Mouse (Mus musculus) adrenal gland (tissue): Measurements from ENCODE around the gene Agl.

Experiments used
- intact Hi-C: fragments of 180-260 bp; cut with DNase I; formaldehyde crosslinking; loops from one replicate; pipeline ENCODE4 v1.15.1; 2025
- long read RNA-seq, 2 experiments: library from polyadenylated mRNA; unstranded; transcript quantifications; one replicate each; pipeline ENCODE4 v2.0.0; 2020; ENCODE audit warnings: borderline replicate concordance in 1 of 2; ENCODE audit not compliant: insufficient replicate concordance in 1 of 2

The Agl gene
- long read RNA-seq, experiment 1, full-length matches to known transcripts: 2 of 13 reads
- long read RNA-seq, experiment 1, partial matches to known transcripts: 9 of 13 reads
- long read RNA-seq, experiment 1, other reads (novel, unspliced or antisense): 2 of 13 reads
- long read RNA-seq, experiment 2, partial matches to known transcripts: 13 of 13 reads
- long read RNA-seq, experiment 2, other reads (novel, unspliced or antisense): 0 of 13 reads

DNA sequence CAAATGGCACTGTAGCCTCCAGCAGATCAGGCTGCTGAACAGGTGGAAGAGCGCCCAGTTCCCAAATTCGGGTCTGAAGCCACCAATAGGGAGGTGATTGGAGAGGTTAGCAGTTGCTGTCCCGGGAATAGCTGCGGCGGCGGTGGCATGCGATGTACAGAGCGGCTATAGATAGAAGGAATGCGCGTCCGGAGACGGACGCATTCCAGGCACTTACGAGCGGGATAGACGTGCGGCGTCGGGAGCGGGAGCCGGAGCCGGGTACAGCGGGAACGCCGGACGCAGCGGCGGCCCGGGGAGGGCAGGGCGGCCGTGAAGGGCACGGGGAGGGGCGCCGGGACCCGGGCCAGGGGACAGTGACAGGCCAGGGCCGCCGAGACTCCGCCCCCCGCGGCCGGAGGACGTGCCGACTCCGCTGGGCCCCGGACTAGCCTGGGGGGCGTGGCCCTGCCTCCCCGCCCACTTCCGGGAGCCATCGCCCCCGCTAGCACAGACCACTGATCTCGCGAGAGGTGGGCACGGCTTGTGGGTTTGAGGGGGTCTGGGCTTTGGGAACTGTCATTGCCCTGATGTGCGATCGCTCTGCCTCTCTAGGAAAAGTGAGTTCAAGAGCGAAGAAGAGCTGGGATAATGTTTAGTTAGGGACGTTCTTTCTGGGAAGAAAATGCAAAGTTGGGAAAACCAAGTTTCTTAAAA, at the start of gene Agl:
Gene Agl, minus strand, starts transcription at position 356 of the 696 bp plus-strand sequence.
- intact Hi-C loops: no loop called here

DNA sequence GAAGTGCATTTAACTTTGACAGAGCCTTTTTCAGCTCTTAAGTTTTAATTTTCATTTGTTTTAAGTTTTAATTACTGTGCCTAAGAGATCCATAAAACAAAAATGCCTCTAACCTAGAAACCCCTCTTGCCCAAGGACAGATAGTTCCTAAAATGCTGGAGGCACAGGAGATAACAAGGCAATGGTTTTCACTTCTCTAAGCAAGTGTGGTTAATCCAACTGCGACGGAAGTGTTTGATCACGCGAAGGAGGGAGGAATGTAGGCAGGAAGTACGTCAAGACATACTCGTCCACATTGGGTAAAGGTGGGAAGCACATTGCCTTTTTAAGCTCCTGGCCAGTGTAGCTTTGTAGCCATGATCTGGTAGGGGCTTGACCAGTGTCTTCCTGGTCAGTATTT, 49.6 kb upstream of the Agl start:
- intact Hi-C loops: no loop called here

DNA sequence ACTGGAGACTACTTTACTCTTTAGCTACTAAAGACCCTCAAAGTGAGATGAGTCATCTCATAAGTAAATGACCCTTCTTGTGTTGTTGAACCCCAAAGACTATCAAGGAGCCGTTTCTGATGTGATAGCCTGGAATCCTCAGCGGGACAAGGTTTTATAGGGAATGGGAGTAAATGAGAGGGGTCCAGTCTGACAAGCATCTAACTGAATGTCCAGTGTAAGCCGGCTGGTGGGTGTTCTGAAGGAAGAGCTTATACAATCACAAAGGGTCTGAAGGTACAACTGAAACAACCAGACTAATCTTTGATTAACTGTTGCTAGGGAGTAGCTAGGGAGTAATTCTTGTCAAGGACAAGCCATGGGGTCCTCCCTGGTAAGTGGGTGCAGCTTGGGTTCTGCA, 44.5 kb upstream of the Agl start:
- intact Hi-C loops: no loop called here

DNA sequence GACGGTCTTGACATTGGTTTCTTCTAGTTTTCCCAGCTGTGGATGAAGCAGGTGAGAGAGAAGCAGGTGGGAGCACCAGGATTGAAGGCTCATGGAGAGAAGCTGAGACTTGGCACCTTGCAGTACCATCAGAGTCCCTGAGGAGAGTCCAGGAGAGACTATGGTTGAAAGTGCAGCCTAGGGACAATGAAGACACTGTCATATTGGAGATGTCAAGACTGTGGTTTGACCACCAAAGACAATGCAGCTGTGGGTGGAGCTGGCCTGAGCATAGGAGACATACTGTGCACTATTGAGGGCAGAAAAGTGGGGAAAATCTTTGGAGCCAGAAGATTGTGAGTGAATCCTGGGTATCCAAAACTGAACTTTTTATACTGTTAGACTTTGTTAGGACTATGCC, 42.4 kb upstream of the Agl start:
- intact Hi-C loops: no loop called here

DNA sequence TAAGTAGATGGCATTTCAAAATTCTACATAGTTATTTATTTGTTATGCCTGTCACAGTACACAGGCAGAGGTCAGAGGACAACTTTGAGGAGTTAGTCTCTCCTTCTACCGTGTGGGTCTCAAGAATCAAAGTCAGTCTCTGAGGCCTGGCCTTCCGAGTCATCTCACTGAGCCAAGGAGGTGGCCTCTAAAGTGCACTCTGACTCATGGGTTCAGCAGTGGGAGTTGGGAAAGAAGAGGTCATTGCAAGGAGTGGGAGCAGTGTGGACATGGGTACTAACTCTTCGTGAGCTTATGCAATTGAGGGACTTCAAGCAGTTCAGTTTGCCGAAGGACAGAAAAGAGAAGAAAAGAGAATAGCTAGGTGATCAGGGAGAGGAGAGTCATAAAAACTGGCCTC, 41.0 kb upstream of the Agl start:
- intact Hi-C loops: no loop called here

DNA sequence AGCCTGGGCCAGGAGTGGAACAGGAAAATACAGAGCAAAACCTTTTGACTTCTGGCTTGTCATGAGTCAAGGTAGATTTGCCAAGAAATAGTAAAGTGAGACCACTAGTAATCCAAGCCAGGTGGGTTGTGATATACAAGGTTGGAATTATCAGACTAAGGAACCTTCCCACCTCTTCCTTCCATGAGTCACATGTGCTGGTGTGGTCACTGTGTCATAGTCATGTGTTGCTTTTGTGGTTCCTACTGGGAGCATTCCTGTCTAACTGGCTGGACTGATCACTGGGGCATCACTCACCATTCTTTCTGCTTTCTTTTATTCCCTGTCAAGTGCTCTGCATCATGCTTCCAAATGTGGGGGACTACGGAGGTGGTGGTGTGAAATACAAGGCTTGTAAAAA, 40.1 kb upstream of the Agl start:
- intact Hi-C loops: no loop called here

DNA sequence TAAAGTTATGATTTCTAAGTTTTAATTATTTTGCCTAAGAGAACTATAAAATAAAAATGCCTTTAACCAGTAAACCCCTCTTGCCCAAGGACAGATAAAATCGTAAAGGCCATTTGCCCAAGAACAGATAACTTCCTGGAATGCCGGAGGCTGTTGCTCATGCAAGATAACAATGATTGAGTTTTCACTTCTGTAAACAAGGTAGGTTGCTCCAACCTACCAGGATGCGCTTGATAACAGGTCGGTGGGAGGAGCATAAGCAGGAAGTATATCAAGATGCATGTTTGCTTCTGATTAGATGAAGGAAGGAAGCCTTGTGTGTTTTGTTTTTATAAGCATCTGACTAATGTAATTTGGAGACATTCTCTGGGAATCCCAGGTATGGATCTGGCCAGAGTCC, 38.1 kb upstream of the Agl start:
- intact Hi-C loops: no loop called here

DNA sequence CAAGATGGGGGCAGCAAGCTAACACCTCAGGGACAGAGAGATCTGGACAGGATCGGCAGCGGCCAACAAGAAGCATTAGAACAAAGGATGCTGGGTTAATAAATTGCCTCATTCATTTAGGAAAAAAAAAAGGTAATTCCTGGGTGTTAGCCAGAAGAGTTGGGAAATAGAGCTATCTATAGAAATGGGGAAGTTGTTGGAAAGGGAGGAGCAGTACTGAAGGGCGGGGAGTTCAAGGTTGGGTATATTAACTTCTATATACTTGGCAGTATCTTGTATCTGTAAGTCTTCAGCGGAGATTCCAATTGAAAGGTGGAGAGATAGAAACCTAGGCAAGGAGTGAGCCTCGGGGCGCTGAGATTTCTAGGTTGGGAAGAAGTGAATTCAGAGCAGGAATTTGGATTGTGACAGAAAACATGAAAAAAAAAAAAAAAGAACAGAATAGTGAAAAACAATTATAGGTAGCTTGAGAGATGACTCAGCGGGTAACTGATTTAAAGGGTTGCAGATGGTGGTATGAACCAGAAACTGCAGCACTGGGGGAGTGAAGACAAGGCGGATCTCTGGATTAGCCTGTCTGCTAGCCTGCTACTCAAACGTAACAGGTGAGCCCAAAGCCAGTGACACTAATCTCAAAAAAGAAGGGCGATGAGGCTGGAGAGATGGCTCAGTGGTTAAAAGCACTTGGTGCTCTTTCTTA, 37.1 kb upstream of the Agl start:
- intact Hi-C loops: no loop called here

DNA sequence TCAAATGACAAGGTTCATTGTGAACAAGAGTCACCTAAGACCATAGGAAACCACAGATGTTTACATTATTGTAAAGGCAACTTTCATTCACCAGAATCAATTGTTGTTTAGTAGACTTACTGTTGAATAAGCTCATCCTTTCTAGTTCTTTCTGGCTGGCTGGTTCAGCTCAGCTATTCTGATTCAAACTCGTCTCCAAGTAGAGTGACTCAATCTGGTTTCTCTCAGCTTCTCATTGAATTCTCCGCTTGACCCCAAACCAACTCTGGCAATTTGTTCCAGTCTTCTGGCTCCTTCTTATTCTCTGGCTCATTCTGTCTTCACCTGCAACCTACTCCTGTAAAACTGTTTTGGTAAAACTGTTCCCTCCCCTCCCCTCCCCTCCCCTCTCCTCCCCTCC, 33.3 kb upstream of the Agl start:
- intact Hi-C loops: no loop called here

DNA sequence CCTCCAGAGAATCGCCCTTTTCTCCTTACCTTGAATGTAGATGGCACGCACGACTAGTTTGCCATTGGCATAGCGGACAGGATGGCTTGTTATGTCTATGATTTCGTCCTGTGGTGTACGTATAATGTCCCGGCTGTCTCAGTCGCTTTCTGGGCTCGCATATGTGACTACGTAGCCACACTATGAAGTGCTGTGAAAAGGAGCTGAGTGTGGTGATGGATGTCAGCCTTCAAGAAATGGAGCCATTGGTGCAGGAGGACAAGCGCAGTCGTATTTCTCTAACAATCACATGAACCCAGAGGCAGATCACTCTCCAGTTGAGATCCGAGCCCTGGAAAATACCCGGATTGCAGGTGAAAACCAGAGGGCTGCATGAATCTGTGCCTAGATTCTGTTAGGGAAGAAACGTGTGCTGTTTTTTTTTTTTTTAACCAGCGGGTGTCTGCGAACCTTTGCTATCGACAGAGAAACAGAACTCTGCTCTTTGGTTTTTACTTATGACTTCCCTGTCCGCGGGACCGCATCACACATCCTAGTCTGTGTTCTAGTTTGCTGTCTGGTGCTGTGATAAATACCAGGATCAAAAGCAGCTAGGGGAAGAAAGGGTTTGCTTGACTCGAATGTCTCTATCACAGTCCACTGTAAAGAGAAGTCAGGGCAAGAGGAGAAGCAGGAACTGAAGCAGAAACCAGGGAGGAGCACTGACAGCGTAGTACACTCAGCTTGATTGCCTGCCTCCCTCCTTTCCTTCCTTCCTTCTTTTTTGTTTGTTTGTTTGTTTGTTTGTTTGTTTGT, 28.9 kb upstream of the Agl start:
- intact Hi-C loops: loop anchor here (5.0 kb wide), 1 partner anchor 65 kb away; no protein-coding TSS in a partner anchor

DNA sequence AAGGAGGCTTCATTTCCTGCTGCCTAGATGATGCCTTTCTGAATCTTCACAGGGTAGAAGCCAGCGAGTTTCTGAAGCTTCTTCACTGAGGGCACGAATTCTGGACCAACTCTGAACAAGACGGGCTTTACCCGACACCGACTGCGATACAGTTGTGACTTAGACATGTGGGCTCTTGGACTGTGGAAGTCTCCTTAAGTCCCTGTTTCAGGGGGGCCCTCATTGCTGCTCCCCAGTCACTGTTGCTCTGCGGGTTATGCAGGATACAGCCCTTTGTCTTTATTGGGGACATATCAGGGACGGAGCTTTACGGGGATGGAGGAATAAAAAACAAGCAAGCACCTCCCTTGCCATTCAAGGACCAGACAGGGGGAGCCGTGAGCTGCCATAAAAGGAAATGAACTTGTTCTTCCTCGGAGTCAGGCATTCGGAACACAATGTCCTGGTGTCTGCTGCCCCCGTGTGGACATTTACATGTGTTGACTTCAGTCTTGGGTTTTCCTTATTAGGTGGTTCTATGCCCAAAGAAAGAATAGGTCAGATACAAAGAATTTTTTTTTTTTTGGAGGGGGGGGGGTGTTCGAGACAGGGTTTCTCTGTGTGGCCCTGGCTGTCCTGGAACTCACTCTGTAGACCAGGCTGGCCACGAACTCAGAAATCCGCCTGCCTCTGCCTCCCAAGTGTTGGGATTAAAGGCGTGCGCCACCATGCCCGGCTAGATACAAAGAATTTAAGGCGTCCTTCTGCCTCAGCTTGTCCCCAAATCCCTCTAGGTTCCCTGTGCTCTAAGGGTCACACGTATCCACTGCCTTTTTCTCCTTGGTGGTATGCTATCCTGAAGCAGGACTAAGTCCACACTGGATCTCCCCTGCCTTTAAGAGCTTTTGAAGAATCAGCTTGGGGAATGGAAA, 28.1 kb upstream of the Agl start:
- intact Hi-C loops: loop anchor here (5.0 kb wide), 1 partner anchor 64 kb away; no protein-coding TSS in a partner anchor

DNA sequence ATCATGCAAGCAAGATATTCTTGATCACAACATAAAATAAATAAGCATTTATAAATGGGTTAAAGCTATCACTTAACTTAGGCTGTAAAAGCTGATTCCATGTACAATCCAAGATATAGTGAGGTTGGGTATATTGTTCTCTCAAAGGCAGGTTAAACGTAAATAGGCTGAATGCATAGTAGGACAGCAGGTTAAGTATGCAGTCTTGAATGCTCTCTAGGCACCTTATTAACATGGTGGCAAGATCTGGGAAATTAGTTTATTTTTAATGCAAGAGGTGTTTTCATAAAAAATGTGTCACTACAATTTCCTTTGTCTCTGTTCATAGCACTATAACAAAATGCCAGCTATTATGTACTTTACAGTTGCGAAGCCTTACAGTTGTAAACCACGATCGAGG, 27.4 kb upstream of the Agl start:
- intact Hi-C loops: loop anchor here (5.0 kb wide), 1 partner anchor 63 kb away; no protein-coding TSS in a partner anchor

DNA sequence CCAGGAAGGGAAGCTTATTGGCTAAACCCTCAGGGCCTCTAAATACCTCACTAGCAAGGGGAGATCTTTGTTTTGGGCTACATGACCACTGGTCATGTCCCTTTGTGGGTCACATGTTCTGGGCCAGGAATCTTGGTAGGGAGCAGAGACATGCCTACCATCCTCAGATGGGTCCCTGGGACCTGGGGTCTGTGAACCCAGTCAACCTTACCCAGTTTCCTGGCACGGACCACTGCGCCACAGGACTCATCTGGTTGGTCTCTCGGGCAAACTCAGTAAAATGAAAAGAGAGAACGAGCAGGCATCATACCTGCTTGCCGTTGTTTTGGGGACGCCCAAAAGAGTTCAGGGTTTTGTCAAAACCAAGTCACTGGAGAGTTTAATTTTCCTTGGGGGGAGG, 26.3 kb upstream of the Agl start:
- intact Hi-C loops: loop anchor here (5.0 kb wide), 1 partner anchor 42 kb away; no protein-coding TSS in a partner anchor

DNA sequence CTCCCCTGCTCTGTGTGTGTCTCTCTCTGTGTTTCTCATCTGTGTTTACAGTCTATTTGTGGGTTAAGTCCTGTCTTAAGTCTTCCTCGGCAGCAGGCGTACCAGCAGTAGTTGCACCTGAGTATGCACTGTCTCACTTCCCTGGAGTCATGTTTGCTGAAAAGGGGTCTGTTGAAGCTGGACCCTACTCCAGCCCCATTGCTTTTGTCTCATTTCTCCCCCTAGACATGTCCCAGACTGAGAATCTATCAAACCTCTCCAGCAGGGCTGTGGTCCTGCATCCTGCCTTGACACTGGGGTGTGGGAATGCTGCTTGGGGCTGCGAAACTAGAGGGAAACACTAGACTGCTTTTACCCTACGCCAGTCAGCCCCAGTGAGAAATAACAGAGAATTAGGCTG, 25.5 kb upstream of the Agl start:
- intact Hi-C loops: loop anchor here (5.0 kb wide), 1 partner anchor 41 kb away; no protein-coding TSS in a partner anchor

DNA sequence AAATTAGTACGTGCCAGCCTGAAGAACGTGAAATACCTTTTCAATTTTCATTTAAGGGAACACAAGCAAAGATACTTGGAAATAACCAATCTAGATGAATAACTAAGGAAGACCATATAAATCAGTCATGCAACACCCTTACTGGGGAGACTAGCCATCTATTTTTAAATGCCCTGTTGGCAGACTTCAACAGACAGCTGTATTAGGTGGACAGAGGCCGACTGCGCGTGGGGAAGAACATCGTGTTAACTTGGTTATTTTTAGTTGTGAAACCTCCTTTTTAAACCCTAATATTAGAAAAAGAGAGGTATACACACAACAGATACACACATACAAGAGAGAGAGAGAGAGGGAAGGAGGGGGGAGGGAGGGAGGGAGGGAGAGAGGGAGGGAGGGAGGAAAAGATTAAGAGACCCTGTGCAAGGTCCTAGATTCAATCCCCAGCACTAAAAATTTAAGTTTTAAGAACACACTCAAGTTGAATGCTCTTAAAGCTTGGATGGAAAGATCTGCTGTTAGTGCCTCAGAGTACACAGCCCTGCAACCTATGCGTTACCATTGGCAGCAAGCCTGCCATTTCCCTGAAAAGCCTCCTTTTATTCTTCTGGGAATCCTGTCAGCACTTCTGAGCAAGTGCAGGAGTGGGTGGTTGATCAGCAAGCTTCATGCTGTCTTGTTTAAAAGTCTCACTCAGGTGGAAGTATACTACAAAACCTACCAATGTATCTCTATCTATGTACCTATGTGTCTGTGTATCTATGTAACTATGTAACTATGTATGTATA, 24.8 kb upstream of the Agl start:
- intact Hi-C loops: loop anchor here (5.0 kb wide), 1 partner anchor 40 kb away; no protein-coding TSS in a partner anchor

DNA sequence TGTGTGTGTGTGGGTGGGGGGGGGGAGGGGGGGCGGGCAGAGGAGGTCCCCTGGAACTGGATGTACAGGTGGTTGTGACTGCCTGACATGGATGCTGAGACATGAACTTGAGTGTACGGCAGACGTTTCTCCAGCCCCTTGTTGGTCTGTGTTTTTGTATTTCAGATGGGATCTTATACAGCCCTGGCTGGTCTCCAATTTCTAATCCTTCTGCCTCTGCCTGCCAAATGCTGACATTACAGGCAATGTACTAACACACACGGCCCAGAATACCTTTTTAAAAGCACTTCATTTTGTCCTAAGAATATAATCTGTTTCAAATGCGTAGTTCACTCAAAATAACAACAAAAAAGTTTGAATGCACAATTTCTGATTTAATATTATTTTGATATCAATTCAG, 23.4 kb upstream of the Agl start:
- intact Hi-C loops: loop anchor here (5.0 kb wide), 1 partner anchor 39 kb away; no protein-coding TSS in a partner anchor

DNA sequence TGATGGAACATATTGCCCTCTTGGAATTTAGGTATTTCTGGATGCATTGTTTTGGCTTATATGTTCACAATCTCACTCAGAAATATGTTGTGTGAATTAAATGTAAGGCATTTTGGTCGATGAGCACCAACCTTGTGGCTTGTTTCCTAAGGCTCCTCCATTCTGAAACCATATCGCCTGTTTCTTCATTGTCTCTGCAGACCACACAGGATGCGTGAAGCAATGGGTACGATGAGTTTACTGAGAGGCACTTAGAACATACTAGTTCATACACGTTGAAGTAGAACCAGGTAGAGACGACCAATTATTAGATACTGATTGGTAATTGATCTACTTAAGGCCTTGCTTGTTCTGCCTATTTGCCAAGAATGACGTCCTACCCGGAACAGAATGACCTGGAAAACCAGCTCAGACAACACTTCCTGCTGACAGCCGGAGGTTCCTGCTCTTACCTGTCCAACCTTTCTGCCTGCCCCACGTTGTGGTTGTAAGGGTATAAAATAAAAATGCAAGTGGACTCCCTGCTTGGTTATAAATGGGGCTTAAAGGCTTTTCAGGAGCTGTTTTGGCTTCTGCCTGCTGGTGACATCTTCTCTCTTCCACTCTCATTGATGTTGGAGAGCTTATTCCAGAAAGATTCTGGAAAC, 21.4 kb upstream of the Agl start:
- intact Hi-C loops: no loop called here

DNA sequence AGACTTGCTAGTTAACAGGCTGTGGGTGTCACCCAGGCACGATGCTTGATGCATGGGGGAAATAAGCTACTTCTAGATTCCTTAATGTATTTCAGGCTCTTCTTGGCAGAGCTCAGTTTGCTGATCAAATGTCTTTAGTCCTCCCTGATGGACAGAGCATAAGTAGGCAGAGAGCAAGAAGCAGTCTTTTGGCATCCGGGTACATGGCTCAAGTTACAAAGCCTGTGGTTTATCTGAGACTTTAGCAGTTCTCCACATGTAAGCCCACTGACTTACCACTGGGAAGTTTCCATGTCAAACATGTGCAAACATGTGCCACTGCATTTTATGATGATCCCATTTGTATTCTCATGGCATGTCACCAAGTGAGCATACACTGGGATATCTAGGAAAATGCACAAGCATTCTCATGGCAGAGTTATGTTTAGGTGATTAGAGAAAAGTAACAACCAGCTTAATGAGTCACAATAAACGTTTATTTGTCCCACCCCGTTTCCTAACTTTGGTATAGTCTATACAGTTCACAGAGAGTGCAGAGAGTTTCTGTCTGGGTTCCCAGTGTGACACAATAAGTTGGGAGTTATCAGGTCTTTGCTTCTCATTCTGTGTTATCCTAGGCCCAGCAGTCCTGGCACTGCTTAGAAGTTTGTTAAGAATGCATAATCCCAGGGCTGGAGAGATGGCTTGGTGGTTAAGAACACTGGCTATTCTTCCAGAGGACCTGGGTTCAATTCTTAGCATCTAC, 18.7 kb upstream of the Agl start:
- intact Hi-C loops: no loop called here
